Mouse (Mus musculus): ENCODE data around the gene Mip. TPM values are rescaled to one million over a fixed set of nuclear protein-coding genes. Genes with fewer than 3 reads are reported as not detected.
"Not testable (repeated sequence)": the region's sequence is repeated elsewhere in the genome, so short reads cannot be mapped to it uniquely, and the experiment has no call there.

The Mip gene
- polyA plus RNA-seq, 1 experiment from 2014 or later = not detected

GRCm38 (mm10) chr10:128253677-128254255, 28.1 kb downstream of the Mip start, which contains the start of gene Apon:
TSS of gene Apon (plus strand) at chr10:128254096.
- ATAC-seq (peak; percentile 90), DNase-seq (peak; percentile 53)
- Histone ChIP-seq H3K4me1 (ENCODE audit: insufficient read depth) (peaks cover under 1% of the 10 kb centered on the region; the same call in 1 of the 2 replicates), H3K27ac (ENCODE audit: low read depth) (peak within 1 kb of the TSS; percentile 80), H3K9ac (replicated peaks) (no peak within 1 kb of the TSS), H3K9me3 (ENCODE audit: low read length) (no peaks in the 10 kb centered on the region), H3K36me3 (replicated peaks; ENCODE audit: insufficient read depth, low read length) (peaks cover 36% of the 10 kb centered on the region), H3K27me3 (ENCODE audit: insufficient read depth, low read length) (no peaks in the 10 kb centered on the region), H3K4me2 (ENCODE audit: low read depth, low read length) (peak within 1 kb of the TSS; percentile 34; the same call in 1 of the 2 replicates), H3K4me3 (ENCODE audit: low read depth, low read length) (no peak within 1 kb of the TSS)
- TF ChIP-seq CTCF (IDR thresholded peaks at IDR 0.05; ENCODE audit: low read depth) (no peak), EP300 (IDR thresholded peaks at IDR 0.05; ENCODE audit: low read depth) (peak; percentile 57)
- 69% methylated on average over 4 of the region's 4 CpGs for WGBS (ENCODE audit: insufficient replicate concordance)

DNA sequence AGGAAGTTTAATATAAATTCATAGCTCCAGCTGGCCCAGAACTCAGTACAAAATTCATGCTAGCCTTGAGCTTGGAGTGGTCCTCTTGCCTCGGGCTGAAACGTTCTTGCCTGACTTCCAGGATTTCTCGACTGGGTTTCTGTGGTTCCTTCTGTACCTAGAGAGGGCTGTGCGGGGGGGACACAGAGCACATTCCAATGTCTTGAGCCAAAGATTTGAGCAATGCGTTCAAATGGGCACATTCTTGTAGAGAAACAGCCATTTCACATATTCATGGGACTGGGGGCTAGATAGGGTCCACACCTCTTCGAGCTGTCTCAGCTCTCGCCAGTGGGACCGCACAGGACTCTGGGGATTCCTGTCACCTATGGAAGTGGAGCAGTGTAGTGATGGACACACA, 30.3 kb downstream of the Mip start:
- 87% methylated on average over 8 of the region's 8 CpGs for WGBS (ENCODE audit: insufficient replicate concordance)
- no peaks in the 10 kb centered on the region for H3K27me3 ChIP-seq (ENCODE audit: insufficient read depth, low read length)
- H3K4me2 ChIP-seq (ENCODE audit: low read depth, low read length) = no peak overlapping the region
- H3K27ac ChIP-seq (ENCODE audit: low read depth) = no peak overlapping the region
- ATAC-seq (no peak), DNase-seq (no peak)
- peaks cover 17% of the 10 kb centered on the region for H3K36me3 ChIP-seq (replicated peaks; ENCODE audit: insufficient read depth, low read length)
- H3K4me3 ChIP-seq (ENCODE audit: low read depth, low read length) = no peak overlapping the region
- no peak for TF ChIP-seq CTCF (IDR thresholded peaks at IDR 0.05; ENCODE audit: low read depth)
- TF ChIP-seq EP300 (IDR thresholded peaks at IDR 0.05; ENCODE audit: low read depth) = no peak
- peaks cover 12% of the 10 kb centered on the region for H3K4me1 ChIP-seq (ENCODE audit: insufficient read depth)
- no peak overlapping the region for H3K9ac ChIP-seq (replicated peaks)
- no peaks in the 10 kb centered on the region for H3K9me3 ChIP-seq (ENCODE audit: low read length)

- no peak overlapping the region for H3K9ac ChIP-seq (replicated peaks)
- DNase-seq (no peak), ATAC-seq (no peak)
- H3K9me3 ChIP-seq (ENCODE audit: low read length) = no peaks in the 10 kb centered on the region
- H3K4me2 ChIP-seq (ENCODE audit: low read depth, low read length) = no peak overlapping the region
- H3K27ac ChIP-seq (ENCODE audit: low read depth) = no peak overlapping the region
- TF ChIP-seq EP300 (IDR thresholded peaks at IDR 0.05; ENCODE audit: low read depth) (no peak), CTCF (IDR thresholded peaks at IDR 0.05; ENCODE audit: low read depth) (no peak)
- H3K27me3 ChIP-seq (ENCODE audit: insufficient read depth, low read length) = no peaks in the 10 kb centered on the region
- 83% methylated on average over 8 of the region's 8 CpGs for WGBS (ENCODE audit: insufficient replicate concordance)
- H3K4me1 ChIP-seq (ENCODE audit: insufficient read depth) = peaks cover 12% of the 10 kb centered on the region
- H3K36me3 ChIP-seq (replicated peaks; ENCODE audit: insufficient read depth, low read length) = peaks cover 13% of the 10 kb centered on the region
- no peak overlapping the region for H3K4me3 ChIP-seq (ENCODE audit: low read depth, low read length)
Observed at GRCm38 (mm10) chr10:128256328-128256727, 30.7 kb downstream of the Mip start.

DNA sequence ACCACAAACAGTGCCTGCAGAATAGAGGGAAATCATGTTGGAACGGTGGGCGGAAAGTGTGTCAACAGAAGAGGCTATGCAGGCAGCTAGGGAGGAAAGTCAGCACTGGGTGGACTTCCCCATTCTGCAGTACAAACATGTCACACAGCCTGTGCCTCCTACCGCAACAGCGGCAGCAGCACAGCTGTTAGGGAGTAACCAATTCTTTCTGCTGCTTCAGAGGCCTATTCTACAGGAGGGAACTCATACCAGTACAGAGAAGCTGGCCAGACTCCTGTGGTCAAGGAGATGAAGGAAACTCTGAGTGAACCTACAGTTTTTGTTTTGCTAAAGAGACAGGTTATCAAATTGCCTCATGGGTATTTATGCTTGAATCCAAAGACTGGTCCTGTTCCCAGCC, 33.3 kb downstream of the Mip start:
- Histone ChIP-seq H3K27ac (ENCODE audit: low read depth) (peak overlapping the region; percentile 71), H3K4me3 (ENCODE audit: low read depth, low read length) (no peak overlapping the region), H3K4me2 (ENCODE audit: low read depth, low read length) (no peak overlapping the region), H3K27me3 (ENCODE audit: insufficient read depth, low read length) (no peaks in the 10 kb centered on the region), H3K9ac (replicated peaks) (no peak overlapping the region), H3K9me3 (ENCODE audit: low read length) (no peaks in the 10 kb centered on the region), H3K36me3 (replicated peaks; ENCODE audit: insufficient read depth, low read length) (no peaks in the 10 kb centered on the region), H3K4me1 (ENCODE audit: insufficient read depth) (peaks cover 12% of the 10 kb centered on the region)
- ATAC-seq (peak; percentile 35), DNase-seq (peak; percentile 46)
- 13% methylated on average over 4 of the region's 4 CpGs for WGBS (ENCODE audit: insufficient replicate concordance)
- TF ChIP-seq EP300 (IDR thresholded peaks at IDR 0.05; ENCODE audit: low read depth) (no peak), CTCF (IDR thresholded peaks at IDR 0.05; ENCODE audit: low read depth) (no peak)

DNA sequence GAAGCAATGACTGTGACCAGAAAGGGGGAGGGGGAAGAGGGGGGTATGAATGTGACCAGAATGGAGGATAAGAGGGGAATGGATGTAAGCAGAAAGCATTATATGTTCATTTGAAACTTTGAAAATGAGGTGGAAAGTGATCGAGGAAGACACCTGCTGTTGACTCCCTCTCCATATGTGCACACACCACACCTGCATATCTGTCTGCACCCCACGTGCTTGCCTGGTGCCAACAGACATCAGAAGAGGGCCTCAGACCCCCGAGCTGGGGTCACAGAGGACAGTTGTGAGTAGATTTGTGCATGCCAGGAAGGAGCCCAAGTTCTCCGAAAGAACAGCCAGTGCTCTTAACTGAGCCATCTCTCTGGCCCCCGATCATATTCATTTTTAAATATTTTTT, 34.3 kb downstream of the Mip start:
- no peaks in the 10 kb centered on the region for H3K36me3 ChIP-seq (replicated peaks; ENCODE audit: insufficient read depth, low read length)
- no peak overlapping the region for H3K27ac ChIP-seq (ENCODE audit: low read depth)
- 81% methylated on average over 5 of the region's 5 CpGs for WGBS (ENCODE audit: insufficient replicate concordance)
- no peaks in the 10 kb centered on the region for H3K9me3 ChIP-seq (ENCODE audit: low read length)
- no peak for ATAC-seq
- peaks cover 12% of the 10 kb centered on the region for H3K4me1 ChIP-seq (ENCODE audit: insufficient read depth)
- no peak overlapping the region for H3K9ac ChIP-seq (replicated peaks)
- DNase-seq = no peak
- H3K4me2 ChIP-seq (ENCODE audit: low read depth, low read length) = no peak overlapping the region
- no peak overlapping the region for H3K4me3 ChIP-seq (ENCODE audit: low read depth, low read length)
- H3K27me3 ChIP-seq (ENCODE audit: insufficient read depth, low read length) = no peaks in the 10 kb centered on the region
- TF ChIP-seq CTCF (IDR thresholded peaks at IDR 0.05; ENCODE audit: low read depth) = no peak

DNA sequence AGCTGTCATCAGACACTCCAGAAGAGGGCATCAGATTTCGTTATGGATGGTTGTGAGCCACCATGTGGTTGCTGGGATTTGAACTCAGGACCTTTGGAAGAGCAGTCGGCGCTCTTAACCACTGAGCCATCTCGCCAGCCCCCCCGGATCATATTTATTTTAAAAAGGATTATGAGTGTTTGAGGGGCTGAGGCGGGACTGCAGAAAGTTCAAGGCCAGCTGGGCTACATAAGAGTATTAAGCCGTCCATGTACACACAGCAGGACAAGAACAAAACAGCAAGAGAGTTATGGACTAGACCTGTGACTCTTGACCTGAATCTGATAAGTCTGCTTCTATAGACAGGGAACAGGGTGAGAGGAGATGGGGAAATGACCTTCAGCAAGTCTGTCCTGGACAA, 34.7 kb downstream of the Mip start:
- ATAC-seq; DNase-seq; H3K27ac ChIP-seq (ENCODE audit: low read depth); H3K9ac ChIP-seq (replicated peaks); H3K4me3 ChIP-seq (ENCODE audit: low read depth, low read length); H3K27me3 ChIP-seq (ENCODE audit: insufficient read depth, low read length); H3K9me3 ChIP-seq (ENCODE audit: low read length); H3K4me2 ChIP-seq (ENCODE audit: low read depth, low read length); H3K36me3 ChIP-seq (replicated peaks; ENCODE audit: insufficient read depth, low read length): not testable (repeated sequence)
- WGBS (ENCODE audit: insufficient replicate concordance) = 84% methylated on average over 7 of the region's 7 CpGs
- peaks cover 12% of the 10 kb centered on the region for H3K4me1 ChIP-seq (ENCODE audit: insufficient read depth)

GRCm38 (mm10) chr10:128262300-128262699, 36.7 kb downstream of the Mip start:
- Histone ChIP-seq H3K9ac (replicated peaks) (no peak overlapping the region), H3K4me2 (ENCODE audit: low read depth, low read length) (no peak overlapping the region), H3K4me3 (ENCODE audit: low read depth, low read length) (no peak overlapping the region), H3K36me3 (replicated peaks; ENCODE audit: insufficient read depth, low read length) (no peaks in the 10 kb centered on the region), H3K27ac (ENCODE audit: low read depth) (no peak overlapping the region), H3K9me3 (ENCODE audit: low read length) (no peaks in the 10 kb centered on the region), H3K4me1 (ENCODE audit: insufficient read depth) (peaks cover 12% of the 10 kb centered on the region), H3K27me3 (ENCODE audit: insufficient read depth, low read length) (no peaks in the 10 kb centered on the region)
- TF ChIP-seq CTCF (IDR thresholded peaks at IDR 0.05; ENCODE audit: low read depth) (no peak), EP300 (IDR thresholded peaks at IDR 0.05; ENCODE audit: low read depth) (no peak)
- WGBS (ENCODE audit: insufficient replicate concordance) = 82% methylated on average over 22 of the region's 22 CpGs
- no peak for ATAC-seq
- DNase-seq = no peak
